Mouse (Mus musculus) layer of hippocampus, adult 2 months (tissue): ENCODE data around the gene Hif3a. TPM values are rescaled to one million over a fixed set of nuclear protein-coding genes. Genes with fewer than 3 reads are reported as not detected.

Experiments used
- DNase-seq, 2 experiments: peaks; one replicate each; pipeline ENCODE4 v3.0.0; 2022; ENCODE audit warnings: low spot score in 2 of 2
- H3K27ac ChIP-seq: fragments of 200-600 bp; 2 replicates; pipeline ENCODE4 v1.8.1; 2022
- H3K4me3 ChIP-seq: fragments of 200-600 bp; 2 replicates; pipeline ENCODE4 v1.8.1; 2022; ENCODE audit warnings: mild to moderate bottlenecking
- CTCF ChIP-seq: fragments of 200-600 bp; conservative IDR thresholded peaks from 2 replicates; pipeline ENCODE4 v1.8.1; 2022; ENCODE audit warnings: antibody characterized with exemption, mild to moderate bottlenecking, moderate library complexity
- total RNA-seq, 2 experiments: library from RNA; stranded (reverse); gene quantifications; 2 replicates each; pipeline ENCODE4 v1.2.3; 2021

Hif3a gene
- total RNA-seq, 2 experiments from 2014 or later: 16.0 to 16.6 TPM

GRCm38 (mm10) chr7:17010010-17010347, 52.2 kb downstream of the Hif3a start:
- no peak for DNase-seq
- H3K27ac ChIP-seq: peak overlapping the region; percentile 57; the same call in 1 of the 2 replicates
- H3K4me3 ChIP-seq: no peak overlapping the region
- no peak for TF ChIP-seq CTCF

DNA sequence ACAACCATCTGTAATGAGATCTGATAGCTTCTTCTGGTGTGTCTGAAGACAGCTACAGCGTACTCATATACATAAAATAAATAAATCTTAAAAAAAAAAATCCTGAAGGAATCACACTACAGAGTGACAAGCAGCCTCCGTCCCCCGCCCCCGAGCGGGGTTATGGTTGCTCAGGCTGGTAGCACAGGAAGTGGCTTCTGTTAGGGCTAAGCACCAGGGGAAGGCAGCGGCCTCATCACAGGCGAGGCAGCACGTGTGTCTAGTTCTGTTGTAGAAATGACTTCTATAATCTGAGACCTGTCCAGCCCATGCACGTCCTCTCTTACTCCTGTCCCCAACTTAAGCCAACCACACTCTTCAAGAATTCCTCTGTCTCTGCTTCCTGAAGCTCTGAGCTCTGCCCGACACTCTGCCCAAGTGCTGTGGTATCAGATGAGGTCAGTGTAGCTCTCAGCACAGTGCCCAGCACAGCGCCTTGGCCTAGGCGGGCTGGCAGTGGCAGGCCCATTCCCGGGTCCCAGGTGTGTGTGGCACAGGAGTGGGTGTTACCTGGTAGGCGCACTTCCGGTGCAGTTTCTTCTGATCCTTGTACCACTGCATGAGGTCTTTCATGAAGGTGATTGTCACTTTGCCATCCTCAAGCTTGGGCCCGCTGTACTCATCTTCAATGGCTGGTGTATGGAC, 52.8 kb downstream of the Hif3a start:
- Histone ChIP-seq H3K27ac (peak overlapping the region; percentile 57; the same call in 1 of the 2 replicates), H3K4me3 (no peak overlapping the region)
- no peak for TF ChIP-seq CTCF
- DNase-seq: no peak

- DNase-seq: no peak
- Histone ChIP-seq H3K4me3 (no peak overlapping the region), H3K27ac (no peak overlapping the region)
- peak; percentile 73 for TF ChIP-seq CTCF
Measured at GRCm38 (mm10) chr7:17007300-17007699, 54.9 kb downstream of the Hif3a start.

DNA sequence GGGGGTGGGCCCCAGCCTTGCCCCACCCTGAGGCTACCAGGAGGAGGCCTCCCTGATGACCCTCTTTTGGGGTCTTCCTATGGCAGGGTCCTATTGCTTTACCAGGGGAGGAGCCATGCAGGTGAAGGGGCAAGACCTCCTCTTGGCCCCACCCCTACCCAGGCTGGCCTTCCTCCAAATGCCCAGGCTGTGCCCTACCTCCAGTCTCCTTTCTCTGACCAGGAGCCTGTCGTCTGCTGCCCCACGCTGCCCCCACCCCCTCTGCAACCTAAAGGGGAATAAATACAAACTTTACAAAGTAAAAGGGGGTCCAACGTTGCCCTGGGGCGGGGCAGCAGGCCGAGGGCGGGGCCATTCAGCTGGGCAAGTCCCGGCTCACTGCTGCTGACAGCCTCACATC, 57.5 kb downstream of the Hif3a start:
- DNase-seq: no peak
- Histone ChIP-seq H3K4me3 (no peak overlapping the region), H3K27ac (peak overlapping the region; percentile 69; the same call in 1 of the 2 replicates)
- no peak for TF ChIP-seq CTCF

DNA sequence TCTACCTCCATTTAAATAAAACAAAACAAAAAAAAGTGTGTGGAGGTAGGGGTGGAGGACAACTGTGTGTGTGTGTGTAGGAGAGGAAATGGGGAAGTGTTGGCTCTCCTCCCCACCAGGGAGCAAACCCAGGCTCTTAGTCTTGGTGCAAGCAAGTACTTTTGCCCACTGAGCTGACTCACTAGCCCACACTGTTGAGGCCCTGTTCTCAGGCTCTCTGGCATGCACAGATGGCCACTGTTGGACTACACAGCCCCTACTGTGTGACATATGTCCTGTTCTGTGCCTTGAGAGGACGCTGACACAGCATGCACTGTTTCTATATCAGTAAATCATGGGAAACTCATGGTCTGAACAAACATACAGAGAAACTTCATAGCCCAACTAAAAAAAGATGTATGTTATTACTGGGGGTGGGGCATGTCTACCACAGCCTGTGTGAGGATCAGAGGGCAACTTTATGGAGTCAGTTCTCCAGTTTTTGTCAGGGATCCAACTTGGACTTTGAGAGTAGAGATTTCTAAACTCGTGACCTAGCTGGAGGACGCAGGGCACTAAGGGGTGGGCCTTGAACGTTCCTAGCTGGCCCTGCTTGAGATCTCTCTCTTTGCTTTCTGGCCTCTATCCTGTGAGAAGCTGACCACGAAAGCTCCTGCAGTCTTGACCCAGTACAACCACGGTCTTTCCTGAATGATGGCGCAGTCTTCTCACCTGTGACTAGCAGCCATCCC, 58.8 kb downstream of the Hif3a start:
- Histone ChIP-seq H3K27ac (peak overlapping the region; percentile 69), H3K4me3 (no peak overlapping the region)
- TF ChIP-seq CTCF: no peak
- DNase-seq: no peak

DNA sequence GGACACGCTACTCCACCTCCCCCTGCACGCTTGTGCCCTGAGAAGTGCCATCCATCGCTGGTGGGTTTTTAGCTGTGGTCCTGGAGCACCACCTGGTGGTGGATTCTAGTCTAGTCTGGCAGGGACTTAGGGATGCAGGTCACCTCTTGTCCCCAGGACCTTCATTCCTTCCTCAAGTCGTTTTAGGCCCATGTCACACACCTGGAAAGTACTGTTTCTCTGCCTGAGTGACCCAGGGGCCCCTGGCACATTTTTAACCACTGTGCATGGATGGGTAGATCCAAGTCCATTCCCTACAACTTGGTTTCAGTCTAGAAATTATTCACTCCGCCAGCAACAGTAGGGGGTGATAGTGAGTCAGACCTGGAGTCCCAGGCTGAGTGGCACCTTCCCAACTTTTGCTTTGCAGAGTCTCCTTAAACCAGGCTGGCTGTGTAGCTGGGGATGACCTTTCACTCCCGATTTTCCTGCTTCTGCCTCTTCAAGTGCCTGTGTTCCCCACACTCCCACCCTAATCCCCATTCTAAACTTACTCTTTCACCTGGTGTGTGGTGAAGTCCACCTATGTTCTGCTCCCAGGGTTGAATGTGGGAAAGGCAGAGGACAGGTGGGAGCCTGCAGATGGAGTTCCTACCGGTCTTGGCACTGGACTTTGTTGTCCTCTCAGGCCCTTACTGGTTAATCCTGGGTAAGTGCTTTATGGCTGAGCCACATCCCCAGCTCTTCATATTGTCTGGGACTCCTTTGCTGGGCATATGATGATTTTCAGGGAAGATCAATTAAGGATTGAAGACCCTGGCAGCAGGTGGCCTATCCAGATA, 59.6 kb downstream of the Hif3a start:
- Histone ChIP-seq H3K27ac (peak overlapping the region; percentile 69), H3K4me3 (no peak overlapping the region)
- peak; percentile 81 to 87 for DNase-seq
- peak; percentile 92 for TF ChIP-seq CTCF

GRCm38 (mm10) chr7:16999650-17000049, 62.6 kb downstream of the Hif3a start:
- peak; percentile 100 for TF ChIP-seq CTCF

DNA sequence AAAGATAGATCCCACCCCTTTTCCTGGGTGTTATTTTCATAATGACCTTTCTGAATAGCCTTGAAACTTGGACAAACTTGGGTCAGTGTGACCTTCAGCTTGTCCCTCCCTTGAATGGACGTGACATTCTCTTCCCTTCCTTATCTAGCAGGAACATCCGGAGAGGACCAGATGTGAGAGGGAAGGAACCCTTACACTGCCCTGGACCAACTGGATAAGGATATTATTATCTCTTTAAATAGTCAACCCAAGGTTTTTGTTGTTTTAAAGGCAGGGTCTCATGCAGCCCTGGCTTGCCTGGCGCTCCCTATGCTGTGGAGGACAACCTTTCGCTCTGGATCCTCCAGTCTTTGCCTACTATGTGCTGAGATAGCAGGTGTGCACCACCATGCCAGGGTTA, 63.0 kb downstream of the Hif3a start:
- no peak for TF ChIP-seq CTCF
- Histone ChIP-seq H3K4me3 (no peak overlapping the region), H3K27ac (peak overlapping the region; percentile 4; the same call in 1 of the 2 replicates)
- no peak for DNase-seq

More at GRCm38 (mm10) chr7:16999650-17000049, 62.6 kb downstream of the Hif3a start:
- DNase-seq: peak; percentile 80 to 95
- Histone ChIP-seq H3K4me3 (no peak overlapping the region), H3K27ac (peak overlapping the region; percentile 8; the same call in 1 of the 2 replicates)

DNA sequence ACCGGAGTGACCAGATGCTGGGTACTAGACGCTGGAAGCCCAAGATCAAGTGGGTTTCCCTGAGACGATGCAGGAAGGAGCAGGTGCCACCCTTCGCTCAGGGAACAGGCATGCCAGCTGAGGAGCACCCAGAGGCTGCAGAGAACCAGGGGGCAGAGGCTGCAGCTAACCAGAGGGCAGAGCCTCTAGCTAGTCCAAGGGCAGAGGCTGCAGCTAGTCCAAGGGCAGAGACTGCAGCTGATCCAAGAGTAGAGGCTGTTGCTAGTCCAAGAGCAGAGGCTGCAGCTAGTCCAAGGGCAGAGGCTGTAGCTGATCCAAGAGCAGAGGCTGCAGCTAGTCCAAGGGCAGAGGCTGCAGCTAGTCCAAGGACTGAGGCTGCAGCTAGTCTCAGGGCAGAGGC, 66.9 kb downstream of the Hif3a start:
- Histone ChIP-seq H3K27ac (no peak overlapping the region), H3K4me3 (no peak overlapping the region)
- DNase-seq: no peak
- no peak for TF ChIP-seq CTCF

DNA sequence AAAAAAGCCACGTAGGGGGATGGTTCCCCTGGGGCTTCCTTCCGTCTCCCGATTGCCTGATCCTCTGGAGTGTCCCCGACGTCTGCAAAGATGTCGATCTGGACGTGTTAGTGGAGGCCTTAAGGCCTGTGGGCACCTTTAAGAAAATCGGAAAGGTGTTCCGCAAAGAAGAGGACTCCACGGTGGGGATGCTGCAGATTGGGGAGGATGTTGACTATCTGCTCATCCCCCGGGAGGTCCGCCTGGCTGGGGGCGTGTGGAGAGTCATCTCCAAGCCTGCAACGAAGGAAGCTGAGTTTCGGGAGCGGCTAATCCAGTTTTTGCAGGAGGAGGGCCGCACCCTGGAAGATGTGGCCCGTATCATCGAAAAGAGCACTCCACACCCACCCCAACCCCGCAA, 67.8 kb downstream of the Hif3a start:
- Histone ChIP-seq H3K27ac (peak overlapping the region; percentile 55; the same call in 1 of the 2 replicates), H3K4me3 (peak overlapping the region; percentile 38)
- DNase-seq: no peak
- no peak for TF ChIP-seq CTCF

- DNase-seq: peak in 1 of 2 experiments; percentile 46
- Histone ChIP-seq H3K4me3 (peak overlapping the region; percentile 38), H3K27ac (peak overlapping the region; percentile 55; the same call in 1 of the 2 replicates)
- no peak for TF ChIP-seq CTCF
Measured at GRCm38 (mm10) chr7:16993651-16994399, 68.4 kb downstream of the Hif3a start.

DNA sequence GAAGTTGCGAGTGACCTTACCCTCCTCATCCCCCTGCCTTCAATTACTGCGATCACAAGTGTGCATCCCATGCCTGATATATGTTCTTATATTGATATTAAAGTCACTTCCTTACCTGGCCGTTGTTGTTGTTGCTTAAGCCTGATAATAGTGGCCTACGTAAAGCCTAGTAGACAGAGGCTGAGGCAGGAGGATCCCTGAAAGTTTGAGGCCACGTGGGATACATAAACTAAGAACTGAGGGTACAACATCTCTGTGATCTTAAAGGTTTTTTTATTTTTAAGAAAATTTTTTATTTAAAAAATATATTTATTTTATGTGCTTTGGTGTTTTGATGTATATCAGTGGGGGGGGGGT, 69.8 kb downstream of the Hif3a start, which contains the start of gene Ccdc8:
Ccdc8 (plus strand) TSS at position 258 of the 357 bp plus-strand sequence.
- Histone ChIP-seq H3K27ac (no peak within 1 kb of the TSS), H3K4me3 (peak within 1 kb of the TSS; percentile 38; the same call in 1 of the 2 replicates)
- TF ChIP-seq CTCF: no peak
- no peak for DNase-seq
